Mouse (Mus musculus) leukemia stem cell, adult 10-12 weeks (primary cell): ENCODE data around the gene Sec24a. TPM values are rescaled to one million over a fixed set of nuclear protein-coding genes. Genes with fewer than 3 reads are reported as not detected.

Experiments used
- polyA plus RNA-seq: library from polyadenylated mRNA; stranded (reverse); fragments of >175 nt; gene quantifications from 2 replicates; pipeline ENCODE4 v1.2.3, GENCODE M21; 2012; ENCODE audit warnings: low replicate concordance

Gene Sec24a
- 35.7 and 39.4 TPM in 2 replicates for polyA plus RNA-seq

DNA sequence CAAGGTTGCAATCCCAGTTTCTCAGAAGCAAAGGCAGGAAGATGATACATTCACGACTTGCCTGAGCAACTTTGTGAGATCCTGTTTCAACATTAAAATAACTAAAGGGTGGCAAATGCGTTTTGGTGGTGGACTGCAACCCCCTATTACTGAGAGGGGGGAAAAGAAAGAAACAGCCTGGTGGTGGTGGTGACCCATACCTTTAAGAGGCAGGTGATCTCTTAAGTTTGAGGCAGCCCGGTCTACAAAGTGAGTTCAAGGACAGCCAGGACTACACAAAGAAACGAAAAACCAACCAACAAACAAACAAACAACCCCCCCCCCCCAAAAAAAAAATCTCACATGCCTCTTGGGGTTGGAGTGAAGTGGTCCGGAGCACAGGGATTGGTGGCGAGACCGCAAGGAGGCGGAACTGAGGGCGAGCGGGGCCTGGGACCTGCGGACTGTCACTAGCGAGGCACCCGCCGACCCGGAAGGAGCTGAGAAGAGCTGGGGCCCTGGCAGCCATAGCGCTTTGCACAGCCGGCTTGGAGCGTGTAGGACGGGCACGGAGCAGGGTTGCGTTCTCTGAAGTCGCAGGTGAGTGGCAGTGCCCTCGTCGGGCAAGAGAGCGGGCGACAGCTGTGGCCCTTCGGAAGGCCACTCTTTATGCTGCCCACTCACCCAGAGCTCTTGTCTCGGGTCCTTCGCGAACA lies at the start of gene Sec24a, which contains the start of gene Sar1b:
Gene Sec24a, minus strand, starts transcription at position 422 of the 695 bp plus-strand sequence.
Gene Sar1b, plus strand, starts transcription at position 475 of the 695 bp plus-strand sequence.

DNA sequence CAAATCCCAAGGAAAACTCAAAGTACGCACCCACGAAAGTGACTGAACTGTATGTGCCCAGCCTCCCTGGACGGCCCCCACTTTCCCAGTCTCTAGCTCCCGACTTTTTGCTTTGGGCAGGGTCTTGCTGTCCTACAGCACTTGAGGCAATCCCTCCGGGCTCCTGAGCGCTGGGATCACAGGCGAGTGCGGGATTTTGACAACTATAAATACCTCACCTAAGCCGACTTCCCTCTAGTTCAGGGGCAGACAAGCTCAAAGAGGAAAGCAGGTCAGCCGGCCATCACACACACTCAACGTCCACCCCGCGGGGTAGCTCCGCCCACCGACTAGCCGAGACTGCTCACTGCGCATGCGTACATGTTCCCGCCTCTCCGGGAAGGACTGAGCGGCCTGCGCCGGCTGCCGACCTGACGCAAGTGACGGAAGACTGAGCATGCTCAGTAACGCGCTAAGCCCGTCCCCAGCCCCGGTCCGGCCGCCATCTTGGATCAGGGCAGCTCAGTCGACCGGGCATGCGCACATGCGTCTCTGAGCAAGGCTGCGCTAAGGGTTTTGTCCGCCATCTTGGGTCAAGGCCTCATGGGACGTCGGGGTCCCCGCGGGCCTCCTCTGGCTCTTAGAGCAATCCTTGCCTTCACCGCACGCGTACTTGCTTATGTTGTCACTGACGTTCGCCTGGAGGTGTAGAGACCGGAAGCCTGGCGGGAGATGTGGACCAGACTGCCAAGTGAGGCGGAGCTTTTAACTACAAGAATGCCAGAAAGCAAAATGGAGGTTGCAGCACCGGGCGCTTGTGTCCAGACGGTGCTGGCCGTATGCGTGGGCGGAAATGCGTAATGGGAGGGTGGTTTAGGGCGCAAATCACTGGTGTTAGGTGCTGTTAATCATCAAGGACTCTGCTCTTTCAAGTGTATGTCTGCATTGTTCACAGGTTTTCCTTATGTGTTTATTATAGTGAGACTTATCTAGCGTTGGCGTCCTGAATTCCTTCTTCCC lies 74.8 kb downstream of the Sec24a start, which contains the start of gene 0610009B22Rik:
Gene 0610009B22Rik, minus strand, starts transcription at position 545 of the 999 bp plus-strand sequence.

DNA sequence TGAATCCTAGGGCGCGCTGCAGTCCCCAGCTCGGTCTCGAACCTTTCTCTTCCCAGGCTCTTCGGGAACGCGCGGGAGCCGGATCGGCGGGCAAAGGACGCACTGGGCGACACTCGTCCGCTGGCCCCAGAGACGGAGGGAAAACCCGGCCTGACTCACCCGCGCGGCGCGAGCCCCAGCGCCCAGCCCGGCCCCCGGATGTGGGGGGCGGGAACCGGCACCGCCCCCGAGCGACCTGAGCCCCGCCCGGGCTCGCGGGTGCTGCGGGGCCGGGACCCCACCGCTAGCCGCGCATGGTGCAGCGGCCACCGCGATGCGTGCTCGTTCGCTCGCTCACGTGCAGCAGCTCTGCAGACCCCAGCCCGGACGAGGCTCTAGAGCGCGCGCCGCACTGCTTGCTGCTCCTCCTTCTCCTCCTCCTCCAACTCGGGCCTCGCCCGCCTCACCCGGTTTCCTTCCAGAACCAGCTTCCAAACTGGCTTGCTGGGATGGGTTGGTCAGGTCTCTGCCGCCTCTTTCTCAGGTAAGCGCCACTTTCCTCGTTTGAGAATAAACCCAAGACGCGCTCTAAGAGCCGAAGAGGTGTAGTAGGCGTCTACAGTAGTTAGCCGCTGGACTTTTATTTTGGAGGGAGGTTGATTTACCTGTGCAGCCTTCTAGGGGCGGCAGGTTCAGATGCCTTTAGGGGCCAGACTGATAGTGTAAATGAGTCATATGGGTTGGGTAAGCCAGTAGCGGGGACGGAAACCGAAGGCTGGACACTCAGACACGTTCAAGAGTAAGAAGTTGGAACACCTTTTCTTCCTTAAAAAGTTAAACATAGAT lies 112.5 kb downstream of the Sec24a start, which contains the start of the genes N4bp3 and D930048N14Rik:
Gene N4bp3, minus strand, starts transcription at position 152 of the 825 bp plus-strand sequence.
Gene D930048N14Rik, plus strand, starts transcription at position 264 of the 825 bp plus-strand sequence.

Other genes with a start within 250 kb of the Sec24a start
- 5.0 and 20.2 TPM in 2 replicates for gene Phykpl, start 178.9 kb downstream of the Sec24a start, polyA plus RNA-seq
- gene Hnrnpab, start 156.8 kb downstream of the Sec24a start, polyA plus RNA-seq: 778 and 1,071 TPM in 2 replicates
- gene Nhp2, start 143.9 kb downstream of the Sec24a start, polyA plus RNA-seq: 119 and 273 TPM in 2 replicates
- 28.8 and 34.4 TPM in 2 replicates for gene Rmnd5b, start 127.7 kb downstream of the Sec24a start, polyA plus RNA-seq
- gene N4bp3, start 112.8 kb downstream of the Sec24a start, polyA plus RNA-seq: 9.2 and 16.7 TPM in 2 replicates
- gene D930048N14Rik, start 112.7 kb downstream of the Sec24a start, polyA plus RNA-seq: 0.35 and 0.56 TPM in 2 replicates
- gene 0610009B22Rik, start 74.8 kb downstream of the Sec24a start, polyA plus RNA-seq: 0.86 and 1.2 TPM in 2 replicates
- 4.0 and 13.3 TPM in 2 replicates for gene Sar1b, start 53 bp upstream of the Sec24a start, polyA plus RNA-seq
- 17.8 and 22.1 TPM in 2 replicates for gene Jade2, start 94.0 kb upstream of the Sec24a start, polyA plus RNA-seq
- gene Cdkn2aipnl, start 204.0 kb upstream of the Sec24a start, polyA plus RNA-seq: 24.9 and 33.3 TPM in 2 replicates
- 87.3 and 87.4 TPM in 2 replicates for gene Ube2b, start 237.1 kb upstream of the Sec24a start, polyA plus RNA-seq
- 0.39 and 0.60 TPM in 2 replicates for gene Cdkl3, start 240.6 kb upstream of the Sec24a start, polyA plus RNA-seq